Mouse (Mus musculus): ENCODE data around the gene Mybph.

GRCm38 (mm10) chr1:134222122-134223055 lies 29.1 kb downstream of the Mybph start:
- TF ChIP-seq EP300 (IDR thresholded peaks at IDR 0.05; ENCODE audit: low read depth), result no peak
- TF ChIP-seq CTCF (IDR thresholded peaks at IDR 0.05; ENCODE audit: low read depth), result no peak
